Mouse (Mus musculus): Measurements from ENCODE around the gene Orai1.

Gene Orai1

GRCm38 (mm10) chr5:122991350-122992004 is 23.4 kb upstream of the Orai1 start:
- in situ Hi-C loops (cut with MboI; ENCODE audit: low pct_unique_long_range_greater_than_20kb in 1 of 2, low sequenced_read_pairs in 2 of 2, unreplicated experiment in 1 of 2), result no loop called here

DNA sequence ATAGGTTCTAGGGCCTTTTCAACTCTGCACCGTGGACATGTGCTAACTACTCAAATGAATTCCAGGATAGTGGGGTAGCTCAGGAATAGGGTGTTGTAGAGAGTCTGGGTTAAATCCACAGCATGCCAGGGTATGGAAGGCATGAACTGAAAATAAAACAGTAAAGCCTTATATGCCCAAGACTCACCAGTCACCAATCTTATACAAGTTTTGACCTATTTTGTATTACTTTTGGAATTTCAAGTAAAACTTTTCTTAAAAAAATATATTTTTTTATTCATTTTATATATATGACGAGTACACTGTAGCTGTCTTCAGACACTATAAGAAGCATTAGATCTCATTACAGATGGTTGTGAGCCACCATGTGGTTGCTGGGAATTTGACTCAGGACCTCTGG is 21.1 kb upstream of the Orai1 start:
- in situ Hi-C loops (cut with MboI; ENCODE audit: low pct_unique_long_range_greater_than_20kb in 1 of 2, low sequenced_read_pairs in 2 of 2, unreplicated experiment in 1 of 2), result no loop called here

DNA sequence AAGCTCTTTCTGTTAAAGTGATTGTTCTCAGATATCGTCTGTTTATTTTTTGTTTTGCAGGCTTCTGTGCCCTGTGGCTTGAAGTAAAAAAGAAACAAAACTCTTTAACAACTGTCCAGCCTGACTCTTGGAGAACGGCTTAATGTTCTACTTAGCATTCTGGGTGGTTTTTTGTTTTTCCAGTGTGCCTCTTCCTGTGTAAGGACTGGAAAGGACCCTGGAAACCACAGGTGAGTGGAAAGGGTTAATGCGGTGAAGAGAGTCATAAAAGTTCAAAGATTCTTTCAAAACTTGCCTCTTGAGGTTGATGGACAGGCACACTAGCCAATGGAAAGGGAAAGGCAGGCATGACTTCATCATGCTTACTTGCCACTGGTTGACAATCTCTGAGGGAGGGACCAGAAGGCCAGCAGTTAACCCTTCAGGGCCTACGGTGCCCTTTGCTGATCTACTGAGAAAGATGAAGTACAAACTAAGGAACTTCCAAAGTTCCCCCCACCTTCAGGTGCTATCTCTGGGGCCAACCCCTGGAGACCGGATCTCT is 20.5 kb upstream of the Orai1 start:
- in situ Hi-C loops (cut with MboI; ENCODE audit: low pct_unique_long_range_greater_than_20kb in 1 of 2, low sequenced_read_pairs in 2 of 2, unreplicated experiment in 1 of 2), result no loop called here

- in situ Hi-C loops (cut with MboI; ENCODE audit: low pct_unique_long_range_greater_than_20kb in 1 of 2, low sequenced_read_pairs in 2 of 2, unreplicated experiment in 1 of 2), result no loop called here
Observed at GRCm38 (mm10) chr5:122994910-122995309, 20.0 kb upstream of the Orai1 start.

GRCm38 (mm10) chr5:122997205-122998204 is 17.4 kb upstream of the Orai1 start:
- in situ Hi-C loops (cut with MboI; ENCODE audit: low pct_unique_long_range_greater_than_20kb in 1 of 2, low sequenced_read_pairs in 2 of 2, unreplicated experiment in 1 of 2), result no loop called here

DNA sequence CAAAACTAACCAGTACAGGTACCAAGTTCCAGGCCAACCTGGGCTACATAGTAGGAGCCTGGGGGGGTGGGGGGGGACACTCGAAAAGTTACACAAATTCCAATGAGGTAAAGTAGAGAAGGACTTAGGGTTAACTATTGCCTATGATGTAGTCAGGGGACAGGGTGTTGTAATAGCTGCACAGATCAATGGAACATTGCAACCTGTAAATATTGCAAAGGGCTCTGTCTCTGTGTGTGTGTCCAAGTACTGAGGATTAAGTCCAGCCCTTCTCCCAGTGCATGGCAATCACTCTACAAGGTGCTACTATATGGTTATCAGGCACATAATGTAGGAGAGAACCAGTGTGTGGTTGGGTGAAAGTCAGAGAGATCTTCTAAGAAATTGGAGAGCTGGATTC is 14.0 kb upstream of the Orai1 start:
- in situ Hi-C loops (cut with MboI; ENCODE audit: low pct_unique_long_range_greater_than_20kb in 1 of 2, low sequenced_read_pairs in 2 of 2, unreplicated experiment in 1 of 2), result no loop called here

GRCm38 (mm10) chr5:123005716-123006592 is 8.9 kb upstream of the Orai1 start:
- in situ Hi-C loops (cut with MboI; ENCODE audit: low pct_unique_long_range_greater_than_20kb in 1 of 2, low sequenced_read_pairs in 2 of 2, unreplicated experiment in 1 of 2), result no loop called here

- in situ Hi-C loops (cut with MboI; ENCODE audit: low pct_unique_long_range_greater_than_20kb in 1 of 2, low sequenced_read_pairs in 2 of 2, unreplicated experiment in 1 of 2), result no loop called here
Observed at GRCm38 (mm10) chr5:123008877-123009493, 5.9 kb upstream of the Orai1 start.

- in situ Hi-C loops (cut with MboI; ENCODE audit: low pct_unique_long_range_greater_than_20kb in 1 of 2, low sequenced_read_pairs in 2 of 2, unreplicated experiment in 1 of 2), result no loop called here
Observed at GRCm38 (mm10) chr5:123009873-123010272, 5.0 kb upstream of the Orai1 start.

- in situ Hi-C loops (cut with MboI; ENCODE audit: low pct_unique_long_range_greater_than_20kb in 1 of 2, low sequenced_read_pairs in 2 of 2, unreplicated experiment in 1 of 2), result no loop called here
Observed at GRCm38 (mm10) chr5:123010806-123011205, 4.1 kb upstream of the Orai1 start.

DNA sequence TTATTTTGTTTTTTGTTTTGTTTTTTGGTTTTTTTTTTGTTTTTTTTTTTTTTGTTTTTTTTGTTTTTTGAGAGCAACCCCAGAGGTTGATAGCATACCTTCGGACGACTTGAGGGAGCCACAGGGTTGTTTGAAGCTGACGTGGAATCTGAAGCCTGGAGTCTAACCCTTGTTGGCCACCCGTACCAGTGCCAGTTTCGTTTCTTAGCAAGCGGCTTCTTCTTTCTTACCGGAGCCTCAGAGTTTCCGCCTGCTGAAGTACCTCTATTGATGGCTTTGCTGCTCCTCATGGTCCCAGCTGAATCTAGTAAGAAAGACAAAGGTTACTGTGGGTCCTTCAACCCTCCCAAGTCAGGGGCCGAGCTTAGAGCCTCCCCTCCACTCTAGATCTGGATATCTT is 3.2 kb upstream of the Orai1 start:
- in situ Hi-C loops (cut with MboI; ENCODE audit: low pct_unique_long_range_greater_than_20kb in 1 of 2, low sequenced_read_pairs in 2 of 2, unreplicated experiment in 1 of 2), result no loop called here

DNA sequence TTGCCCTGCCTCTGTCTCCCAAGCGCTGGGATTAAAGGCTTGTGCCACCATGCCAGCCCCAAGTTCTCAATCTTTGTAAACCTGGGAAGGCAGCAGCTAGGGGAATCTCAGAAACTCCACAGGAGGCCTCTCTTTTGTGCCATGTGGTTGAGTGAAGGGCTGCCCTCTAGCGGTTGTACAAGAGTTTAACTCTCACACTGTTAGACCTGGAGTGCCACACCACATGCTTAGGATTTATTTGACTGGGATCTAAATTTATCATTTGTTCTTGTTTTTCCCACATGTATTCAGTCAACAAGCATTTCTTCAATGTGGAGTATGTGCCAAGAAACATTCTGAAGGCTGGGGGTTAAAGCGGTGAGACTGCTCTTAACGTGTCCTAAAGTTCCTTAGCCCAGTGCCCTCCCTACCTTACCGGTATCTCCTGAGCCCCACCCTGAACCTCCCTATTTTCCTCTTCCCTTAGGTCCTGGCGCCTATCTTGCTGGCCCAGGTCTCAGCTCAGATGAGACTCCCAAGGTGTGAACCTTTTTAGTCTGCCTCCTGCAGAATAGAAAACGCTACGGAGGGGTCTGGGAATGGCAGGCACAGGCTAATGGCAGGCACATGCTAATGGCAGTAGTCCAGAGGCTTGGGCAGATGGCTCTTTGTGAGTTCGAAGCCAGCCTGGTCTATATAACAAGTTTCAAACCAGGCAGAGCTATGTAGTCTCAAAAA is 1.1 kb upstream of the Orai1 start:
- in situ Hi-C loops (cut with MboI; ENCODE audit: low pct_unique_long_range_greater_than_20kb in 1 of 2, low sequenced_read_pairs in 2 of 2, unreplicated experiment in 1 of 2), result no loop called here

GRCm38 (mm10) chr5:123015915-123016314 is 1.0 kb downstream of the Orai1 start:
- in situ Hi-C loops (cut with MboI; ENCODE audit: low pct_unique_long_range_greater_than_20kb in 1 of 2, low sequenced_read_pairs in 2 of 2, unreplicated experiment in 1 of 2), result no loop called here

DNA sequence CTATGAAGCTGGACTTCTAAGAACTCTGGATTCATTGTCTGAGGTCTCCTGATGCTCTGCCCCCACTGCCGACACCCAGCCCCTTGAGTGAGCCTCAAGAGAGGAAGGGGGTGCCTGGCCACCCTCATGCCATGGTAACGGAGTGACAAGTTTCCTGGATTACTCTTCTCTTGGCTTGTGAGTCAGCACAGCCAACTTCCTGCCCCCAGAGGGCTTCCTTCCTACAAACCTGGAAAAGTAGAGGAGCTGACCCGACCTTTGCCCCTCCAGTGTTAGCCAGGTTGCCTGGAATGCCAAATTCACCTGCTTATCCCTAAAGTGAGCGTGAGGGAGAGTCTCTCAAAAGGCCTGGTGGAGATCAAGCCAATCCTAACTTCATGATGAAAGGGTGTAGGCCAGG is 2.6 kb downstream of the Orai1 start:
- in situ Hi-C loops (cut with MboI; ENCODE audit: low pct_unique_long_range_greater_than_20kb in 1 of 2, low sequenced_read_pairs in 2 of 2, unreplicated experiment in 1 of 2), result no loop called here

DNA sequence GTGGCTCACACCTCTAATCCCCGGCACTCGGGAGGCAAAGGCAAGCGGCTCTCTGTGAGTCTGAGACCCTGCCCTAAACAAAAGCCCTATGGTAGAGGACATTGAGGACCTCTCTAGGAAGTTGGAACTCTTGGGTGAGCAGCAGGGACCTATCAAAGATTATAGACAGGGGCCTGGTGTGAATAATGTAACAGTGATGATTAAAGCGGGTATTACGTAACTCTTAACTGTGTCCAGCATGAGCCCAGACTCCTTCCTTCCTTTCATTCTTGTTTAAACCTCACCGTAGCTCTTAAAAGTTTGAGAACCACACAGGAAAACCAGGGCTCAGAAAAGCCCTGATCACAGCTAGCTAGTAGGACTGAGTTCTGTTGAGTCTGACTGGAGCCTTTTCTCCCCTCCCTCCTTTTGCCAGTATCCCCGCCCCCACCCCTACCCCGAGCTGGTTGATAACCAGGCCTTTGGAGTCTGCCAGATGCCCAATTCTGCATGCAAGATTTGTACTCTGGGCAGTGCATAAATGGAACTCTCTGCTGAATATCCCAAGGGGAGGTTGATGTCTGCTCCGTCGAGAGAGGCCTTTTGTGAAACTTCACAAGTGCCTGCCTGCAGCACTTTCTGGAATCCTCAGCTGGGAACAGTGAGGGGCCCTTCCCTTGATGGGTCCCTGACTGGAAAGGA is 4.6 kb downstream of the Orai1 start:
- in situ Hi-C loops (cut with MboI; ENCODE audit: low pct_unique_long_range_greater_than_20kb in 1 of 2, low sequenced_read_pairs in 2 of 2, unreplicated experiment in 1 of 2), result no loop called here

DNA sequence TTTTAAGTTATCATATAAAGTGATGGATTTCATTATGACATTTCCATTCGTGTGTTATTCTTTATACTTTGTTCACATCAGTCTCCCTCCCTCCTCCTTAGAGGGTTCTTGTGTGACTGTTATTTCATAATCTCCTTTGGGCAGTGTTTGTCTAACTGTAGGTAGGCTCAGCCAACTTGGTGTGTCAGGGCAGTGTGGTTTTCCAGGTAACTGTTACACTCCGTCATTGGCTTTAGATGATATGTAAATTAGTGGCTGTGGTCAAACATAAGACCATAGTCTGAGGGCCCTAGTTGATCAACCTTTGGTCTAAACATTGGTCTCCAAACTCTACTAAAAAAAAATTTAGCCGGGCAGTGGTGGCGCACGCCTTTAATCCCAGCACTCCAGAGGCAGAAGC is 5.6 kb downstream of the Orai1 start:
- in situ Hi-C loops (cut with MboI; ENCODE audit: low pct_unique_long_range_greater_than_20kb in 1 of 2, low sequenced_read_pairs in 2 of 2, unreplicated experiment in 1 of 2), result no loop called here

DNA sequence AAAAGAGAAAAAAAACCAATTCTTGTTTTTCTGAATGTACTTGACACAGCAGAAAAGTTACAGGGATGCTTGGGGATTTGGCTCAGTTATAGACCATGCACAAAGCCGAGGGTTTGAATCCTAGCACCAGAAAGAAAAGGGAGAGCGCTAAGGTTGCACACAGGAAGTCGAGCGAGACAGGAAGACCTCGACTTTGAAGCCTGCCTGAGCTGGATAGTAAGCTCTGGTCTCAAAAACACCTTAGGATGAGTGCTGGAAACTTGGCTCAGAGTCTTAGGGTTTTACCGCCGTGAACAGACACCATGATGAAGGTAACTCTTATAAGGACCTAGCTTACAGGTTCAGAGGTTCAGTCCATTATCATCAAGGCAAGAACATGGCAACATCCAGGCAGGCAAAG is 6.6 kb downstream of the Orai1 start:
- in situ Hi-C loops (cut with MboI; ENCODE audit: low pct_unique_long_range_greater_than_20kb in 1 of 2, low sequenced_read_pairs in 2 of 2, unreplicated experiment in 1 of 2), result no loop called here

Data from mouse embryonic stem cell (cell line).